Mouse (Mus musculus): ENCODE data around the gene Erlin1.

Erlin1 gene

DNA sequence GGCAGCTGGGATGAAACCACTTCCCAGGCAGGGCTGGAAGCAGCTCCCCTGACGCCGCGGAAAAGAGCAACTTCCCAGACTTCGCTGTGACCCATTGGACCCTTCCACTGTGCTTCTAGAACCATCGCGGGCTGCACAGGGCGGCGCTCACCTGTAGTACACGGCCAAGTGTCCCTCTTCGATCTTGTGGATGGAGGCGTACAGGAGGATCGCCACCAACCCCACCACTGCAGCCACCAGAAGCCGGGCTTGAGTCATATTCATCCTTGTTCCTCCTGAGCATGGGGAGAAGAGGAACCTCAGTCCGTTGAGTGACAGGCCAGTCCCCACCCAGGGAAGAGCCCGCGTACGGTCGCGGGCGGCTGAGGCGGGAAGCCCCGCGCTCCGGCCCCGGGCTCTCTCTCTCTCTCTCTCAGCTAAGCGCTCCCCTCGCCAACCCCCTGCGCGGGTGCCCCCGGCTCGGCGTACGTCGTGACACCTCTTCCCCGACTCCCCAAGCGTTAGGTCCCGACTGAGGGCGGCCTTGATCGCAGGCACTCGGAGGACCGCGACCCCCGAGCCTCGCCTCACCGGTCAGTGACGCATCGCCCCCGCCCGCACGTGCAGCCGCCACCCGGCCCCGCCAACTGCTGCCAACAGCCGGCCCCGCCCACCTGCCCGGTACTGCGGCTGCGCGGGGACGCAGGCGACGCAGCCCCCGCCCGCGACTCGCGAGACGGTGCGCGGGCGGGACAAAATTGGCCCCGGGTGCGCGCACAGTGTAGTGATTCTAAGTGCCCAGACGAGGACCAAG, at the start of gene Erlin1:
TSS of gene Erlin1 (minus strand) at position 665 of the 793 bp plus-strand sequence.
- DNase-seq: peak; percentile 94 to 98

DNA sequence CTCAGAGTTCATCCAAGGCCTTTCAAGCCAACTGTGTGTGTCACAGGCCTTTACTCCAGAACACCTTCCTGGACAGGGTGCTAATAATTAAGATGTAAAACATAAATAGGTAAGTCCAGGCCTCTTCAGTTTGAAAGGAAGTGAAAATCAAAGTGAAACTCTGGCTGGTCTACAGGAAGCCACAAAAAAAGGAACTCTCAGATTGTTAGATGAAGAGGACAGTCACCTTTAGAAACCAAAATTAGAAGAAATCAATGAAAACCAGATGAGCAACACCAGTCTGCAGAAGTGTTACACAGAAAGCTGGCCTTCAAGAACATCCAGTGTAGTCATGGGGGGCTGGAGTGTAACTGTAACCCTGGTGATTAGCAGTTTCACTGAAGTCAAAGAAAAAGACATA, 48.2 kb upstream of the Erlin1 start:
- DNase-seq: no peak

DNA sequence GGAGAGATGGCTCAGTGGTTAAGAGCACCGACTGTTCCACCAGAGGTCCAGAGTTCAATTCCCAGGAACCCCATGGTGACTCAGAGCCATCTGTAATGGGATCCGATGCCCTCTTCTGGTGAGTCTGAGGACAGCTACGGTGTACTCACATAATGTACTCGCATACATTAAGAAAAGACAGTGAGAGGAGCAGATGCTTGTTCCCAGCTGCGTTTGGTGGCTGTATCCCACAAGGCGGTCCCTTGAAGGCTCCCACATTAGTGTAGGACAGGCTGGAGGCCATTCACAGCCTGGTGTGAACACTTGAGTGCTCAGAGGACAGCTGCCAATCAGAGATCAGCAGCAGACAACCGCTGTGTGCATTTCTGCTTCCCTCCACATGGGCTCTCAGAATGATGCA, 42.1 kb upstream of the Erlin1 start:
- DNase-seq: peak in 1 of 2 experiments; percentile 13

DNA sequence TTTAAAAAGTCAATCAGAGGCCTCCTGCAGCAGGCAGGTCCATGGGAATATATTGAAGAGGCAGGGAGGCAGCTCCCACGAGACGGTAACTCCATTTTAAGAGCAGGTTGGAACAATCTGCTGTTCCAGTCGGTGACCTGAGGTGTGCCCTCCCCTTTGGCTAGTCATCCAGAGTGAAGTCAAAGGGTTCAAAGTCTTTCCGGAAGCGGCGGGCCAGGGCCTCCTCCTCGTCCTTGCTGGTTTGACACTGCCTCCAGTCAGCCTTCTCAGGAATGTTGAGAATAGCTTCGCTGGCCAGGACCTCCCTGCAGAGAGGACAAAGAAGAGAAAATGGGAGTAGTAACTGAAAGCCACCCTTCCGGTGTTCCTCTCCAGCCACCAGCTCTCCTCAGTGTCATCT, 40.8 kb upstream of the Erlin1 start:
- DNase-seq: no peak

DNA sequence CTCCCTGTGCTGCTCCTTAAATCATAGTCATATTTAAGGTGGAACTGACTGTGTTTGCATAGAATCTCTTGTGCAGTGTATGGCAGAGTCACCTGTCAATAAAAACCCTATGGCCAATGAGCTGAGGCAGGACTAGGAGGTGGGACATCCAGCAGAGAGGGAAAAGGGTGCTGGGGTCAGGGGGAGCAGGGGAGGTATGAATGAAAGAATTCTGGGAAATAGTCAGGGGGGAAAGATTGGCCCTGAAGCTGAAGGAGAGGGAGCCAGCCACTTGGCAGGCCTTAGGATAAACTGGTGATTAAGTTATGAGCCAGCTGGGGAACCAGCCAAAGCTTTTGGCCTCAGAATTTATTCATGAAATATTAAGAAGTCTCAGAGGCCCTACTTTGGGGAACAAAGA, 39.4 kb upstream of the Erlin1 start:
- no peak for DNase-seq

DNA sequence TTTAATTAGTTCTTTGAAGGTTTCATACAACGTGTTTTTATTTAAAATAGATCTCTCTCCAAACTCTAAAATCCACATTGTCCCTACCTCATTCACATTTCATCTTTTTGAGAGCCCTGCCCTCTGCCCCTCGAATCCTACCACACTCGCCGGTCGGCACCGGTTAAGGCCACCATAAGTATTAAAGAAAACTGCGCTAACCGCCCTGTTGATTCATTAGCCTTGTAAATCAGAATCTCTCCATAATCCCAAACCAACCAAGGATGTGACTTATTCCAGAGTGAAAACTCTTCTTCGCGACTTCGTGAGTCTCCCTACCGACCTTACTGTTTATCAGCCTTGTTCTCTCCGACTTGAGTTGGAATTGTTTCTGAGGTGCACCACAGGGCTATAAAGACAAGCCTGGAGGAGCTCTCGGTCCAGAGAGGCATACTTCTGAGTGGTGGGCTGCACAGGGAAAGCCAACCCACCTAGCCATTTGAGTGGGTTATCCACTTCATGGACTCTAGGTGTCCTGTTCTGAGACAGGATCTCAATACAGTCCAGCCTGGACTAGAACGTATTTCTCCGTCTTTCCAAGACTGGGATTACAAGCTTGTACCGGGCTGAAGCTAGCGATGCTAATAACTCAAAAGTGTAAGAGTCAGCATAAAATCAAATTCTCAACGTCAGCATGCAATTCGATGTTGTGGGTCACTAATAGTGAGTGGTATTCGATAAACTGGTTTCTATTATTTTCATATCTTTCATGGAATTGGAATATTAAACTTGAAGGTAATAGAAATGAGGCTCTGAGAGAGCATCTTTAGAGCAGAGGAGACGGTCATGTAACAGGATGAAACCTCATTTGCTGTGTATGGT, 38.3 kb upstream of the Erlin1 start:
- DNase-seq: peak in 1 of 2 experiments; percentile 10

DNA sequence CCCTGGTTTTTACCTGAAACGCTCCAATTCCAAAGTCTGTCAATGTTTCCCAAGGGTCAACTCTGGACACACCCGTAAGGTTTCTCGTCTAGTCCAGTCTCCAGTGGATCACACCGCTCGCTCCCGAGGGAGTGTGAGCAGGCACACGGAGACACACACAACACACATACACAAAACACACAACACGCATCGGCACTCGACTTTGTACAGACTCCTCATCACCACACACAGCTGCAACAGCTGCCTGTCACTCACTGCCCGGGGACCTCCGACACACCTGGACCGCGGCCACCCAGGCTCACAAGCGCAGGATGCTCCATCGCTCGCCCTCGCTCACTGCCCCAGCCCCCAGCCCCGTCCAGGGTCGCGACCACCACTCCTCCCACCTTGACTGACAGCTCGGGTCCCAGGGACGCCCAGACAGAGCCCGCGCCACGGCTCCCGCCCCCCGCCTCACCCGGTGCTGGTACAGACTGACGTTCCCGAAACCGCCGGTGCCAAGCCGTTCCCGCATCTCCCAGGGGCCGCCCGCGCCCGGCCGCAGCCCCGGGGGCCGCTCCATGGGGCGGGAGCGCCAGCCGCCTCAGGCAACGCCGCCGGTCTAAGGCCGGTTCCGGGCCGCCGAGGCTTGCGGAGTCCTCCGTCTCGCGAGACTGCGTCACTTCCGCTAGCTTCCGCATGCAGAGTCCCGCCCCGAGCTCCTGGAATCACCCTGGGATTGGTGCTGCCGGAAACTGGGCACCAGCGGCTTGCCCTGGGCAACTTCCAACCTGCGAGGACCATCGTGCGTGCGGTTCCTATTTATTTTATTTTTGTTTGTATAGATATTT, 37.5 kb upstream of the Erlin1 start, which contains the start of gene Chuk:
TSS of gene Chuk (minus strand) at position 650 of the 830 bp plus-strand sequence.
- peak; percentile 94 to 97 for DNase-seq

DNA sequence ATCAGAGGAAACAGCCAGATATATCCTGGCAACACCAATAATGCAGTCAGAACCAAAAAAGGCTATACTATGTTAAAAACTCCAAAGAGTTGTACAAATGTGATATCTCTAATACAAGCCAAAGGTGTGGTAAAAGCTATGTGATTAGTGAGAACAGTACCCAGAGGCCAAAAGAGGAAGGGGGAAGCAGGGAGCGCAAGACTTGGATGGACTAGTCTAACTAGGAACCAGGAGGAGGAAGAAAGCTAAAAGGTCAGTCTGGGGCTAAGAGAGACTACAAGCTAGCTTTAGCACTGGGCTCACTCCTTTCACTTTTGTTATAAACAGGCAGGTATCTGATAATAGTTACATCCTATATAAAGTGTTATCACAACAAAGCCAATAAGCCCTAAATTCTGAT, 34.8 kb upstream of the Erlin1 start:
- no peak for DNase-seq

DNA sequence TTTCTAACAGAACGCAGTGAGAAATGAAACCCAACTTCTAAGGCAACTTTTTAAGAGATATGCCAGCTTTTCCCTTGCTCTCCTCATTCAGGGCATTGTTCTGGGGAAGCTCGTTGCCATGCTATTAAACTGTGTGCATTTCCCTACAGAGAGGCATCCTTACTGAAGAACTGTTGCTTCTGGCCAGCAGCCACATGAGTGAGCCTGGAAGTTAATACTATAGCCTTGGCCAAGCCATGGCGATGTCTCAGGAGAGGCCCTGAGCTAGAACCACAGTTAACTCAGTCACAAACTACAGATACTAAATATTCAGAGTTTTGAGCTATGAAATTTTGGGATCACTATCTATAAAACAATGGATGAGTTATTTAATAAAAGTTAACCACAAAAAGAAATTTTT, 33.4 kb upstream of the Erlin1 start:
- DNase-seq: no peak

DNA sequence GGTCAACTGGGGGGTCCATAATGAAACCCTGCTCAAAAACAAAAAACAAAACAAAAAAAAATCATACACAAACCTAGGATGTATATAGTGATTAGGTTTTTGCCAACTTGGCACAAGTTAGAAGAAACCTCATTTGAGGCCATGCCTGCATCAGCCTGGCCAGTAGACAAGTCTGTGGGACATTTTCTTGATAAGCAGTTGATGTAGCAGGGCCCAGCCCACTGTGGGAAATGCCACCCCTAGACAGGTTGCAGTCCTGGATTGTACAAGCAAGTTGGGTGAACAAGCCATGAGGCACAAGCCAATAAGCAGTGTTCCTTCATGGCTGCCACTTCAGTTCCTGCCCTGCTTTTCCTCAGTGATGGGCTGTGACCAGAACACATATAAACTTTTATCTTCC, 31.3 kb upstream of the Erlin1 start:
- DNase-seq: no peak

DNA sequence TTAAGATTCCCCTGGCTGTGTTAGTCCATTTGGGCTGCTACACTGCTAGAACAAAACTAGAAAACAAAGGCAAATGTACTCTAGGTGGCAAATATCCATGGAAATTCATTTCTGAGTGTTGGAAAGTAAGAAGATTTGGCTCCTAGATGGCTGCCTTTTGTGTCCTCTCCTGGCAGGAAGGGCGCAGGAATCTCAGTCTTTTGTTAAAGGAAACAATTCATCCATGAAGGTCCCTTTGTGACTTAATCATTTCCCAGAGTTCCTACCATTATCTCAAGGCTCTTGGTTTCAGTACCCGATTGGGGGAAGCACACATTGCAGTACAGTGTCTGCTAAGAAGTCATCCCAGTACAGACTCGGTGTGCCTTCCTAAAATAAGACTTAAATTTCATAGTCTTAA, 16.7 kb upstream of the Erlin1 start:
- no peak for DNase-seq

DNA sequence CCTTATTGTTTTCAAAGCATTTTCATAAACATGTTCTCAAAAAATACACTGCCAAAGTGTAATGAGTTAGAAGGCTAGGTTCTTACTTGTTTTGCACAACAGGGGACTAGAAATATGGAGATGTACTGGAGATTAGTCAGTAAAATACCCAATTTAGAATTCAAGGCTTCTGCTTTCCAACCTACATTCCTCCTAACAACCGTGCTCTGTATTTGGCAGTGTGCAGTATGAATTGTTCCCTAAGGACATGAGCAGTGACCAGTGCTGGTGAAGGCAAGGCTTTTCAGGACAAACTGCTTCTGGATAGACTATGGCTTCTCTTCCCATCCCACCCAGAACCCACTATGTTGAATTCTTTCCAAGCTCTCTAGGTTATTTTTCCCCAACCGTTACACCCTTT, 11.3 kb upstream of the Erlin1 start:
- no peak for DNase-seq

DNA sequence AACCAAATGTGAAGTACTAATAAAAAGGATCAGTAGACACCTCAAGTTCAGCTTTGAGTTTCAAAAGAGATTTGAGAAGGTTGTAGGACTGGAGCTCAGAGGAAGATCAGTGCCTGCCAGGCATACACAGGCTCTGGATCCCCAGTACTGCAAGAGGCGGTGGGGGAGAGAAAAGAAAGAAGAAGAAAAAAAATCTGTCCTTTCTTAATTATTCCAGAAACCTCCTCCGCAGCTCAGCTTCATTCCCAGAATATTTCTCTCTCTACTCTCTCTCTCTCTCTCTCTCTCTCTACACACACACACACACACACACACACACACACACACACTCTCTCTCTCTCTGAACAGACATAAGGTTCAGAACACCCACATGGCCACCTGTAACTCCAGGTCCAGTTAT, 10.4 kb upstream of the Erlin1 start:
- no peak for DNase-seq

DNA sequence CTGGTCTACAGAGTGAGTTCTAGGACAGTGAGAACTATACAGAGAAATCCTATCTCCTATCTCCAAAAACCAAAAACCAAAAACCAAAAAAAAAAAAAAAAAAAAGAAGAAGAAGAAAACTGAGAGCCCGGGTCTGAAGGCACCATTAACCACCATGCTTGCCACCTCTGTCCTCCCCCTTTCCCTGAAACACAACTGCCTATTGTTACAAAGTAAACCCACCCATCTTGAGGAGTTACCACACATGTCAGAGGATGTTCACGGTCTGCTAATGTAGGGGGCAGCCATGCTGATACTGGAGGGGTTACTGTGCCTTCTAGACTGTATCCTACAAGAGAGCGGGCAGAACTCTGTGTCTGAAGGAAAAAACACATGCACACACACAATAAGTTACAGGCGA, 7.4 kb upstream of the Erlin1 start:
- no peak for DNase-seq

DNA sequence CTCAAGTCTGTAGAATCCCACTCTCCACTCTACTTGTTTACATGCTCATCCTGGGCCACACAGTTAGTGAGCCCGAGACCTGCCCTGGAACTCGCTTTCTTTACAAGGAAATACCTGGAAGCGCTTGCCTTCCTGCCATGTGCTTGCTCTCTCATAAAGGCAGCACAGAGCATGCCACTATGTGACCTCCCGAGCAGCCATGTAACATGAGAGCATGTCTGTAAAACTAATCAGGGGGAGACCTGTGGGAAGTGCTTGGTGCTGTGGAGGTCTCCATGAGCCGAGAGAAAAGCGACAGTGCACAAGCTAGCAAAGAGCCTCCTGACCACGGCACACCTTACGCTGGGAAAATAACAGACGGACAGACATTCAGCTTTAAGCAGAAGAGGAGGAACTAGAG, 6.9 kb upstream of the Erlin1 start:
- no peak for DNase-seq

DNA sequence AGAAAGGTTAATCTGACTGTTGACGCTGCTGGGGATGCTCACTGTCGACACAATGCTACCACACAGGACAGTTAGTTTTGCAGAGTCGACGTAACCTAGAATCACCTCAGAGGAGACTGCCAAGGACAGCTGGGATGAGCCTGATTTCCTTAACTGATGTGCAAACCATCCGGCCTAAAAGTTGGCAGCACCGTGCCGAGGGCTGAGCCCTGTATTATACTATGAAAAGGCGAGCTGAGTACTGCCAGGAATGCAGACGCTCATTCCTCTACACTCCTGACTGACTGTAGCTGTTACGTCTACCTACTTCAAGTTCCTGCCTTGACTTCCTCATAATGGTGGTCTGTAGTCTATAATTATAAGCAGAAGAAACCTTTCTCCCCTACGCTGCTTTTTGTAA, 5.4 kb upstream of the Erlin1 start:
- no peak for DNase-seq

DNA sequence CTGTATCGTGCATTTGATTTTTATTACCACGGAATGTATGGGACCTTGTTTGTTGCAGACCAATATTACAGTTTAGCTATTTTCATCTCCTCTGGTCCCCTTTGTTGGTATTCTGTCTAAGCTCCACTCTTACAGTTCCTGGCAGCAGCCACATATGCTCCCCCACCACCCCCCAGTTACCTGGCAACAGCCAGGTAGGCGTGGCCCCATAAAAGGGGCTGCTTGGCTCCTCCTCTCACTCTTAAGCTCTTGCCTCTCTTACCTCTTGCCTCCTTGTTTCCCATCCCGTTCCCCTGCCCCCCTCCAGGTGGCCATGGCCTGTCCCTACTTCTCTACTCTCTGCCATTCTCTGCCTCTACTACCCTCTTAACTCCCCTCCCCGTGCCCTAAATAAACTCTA, 1.6 kb upstream of the Erlin1 start:
- no peak for DNase-seq

DNA sequence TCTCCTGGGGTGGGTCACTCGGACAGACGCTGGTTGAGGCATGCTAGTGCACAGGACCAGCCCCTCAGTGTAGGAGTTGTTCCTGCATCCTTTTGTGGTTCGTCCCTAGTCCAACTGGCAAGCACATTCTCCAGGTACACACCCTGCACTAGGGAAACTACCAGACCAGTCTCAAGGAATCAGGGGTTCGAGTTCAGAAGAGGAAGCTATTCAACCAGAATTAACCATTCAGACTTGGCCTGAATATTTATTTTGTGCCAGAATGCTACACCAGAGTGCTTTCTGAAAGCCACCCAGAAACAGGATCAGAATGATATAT, 288 bp upstream of the Erlin1 start:
- DNase-seq: no peak

DNA sequence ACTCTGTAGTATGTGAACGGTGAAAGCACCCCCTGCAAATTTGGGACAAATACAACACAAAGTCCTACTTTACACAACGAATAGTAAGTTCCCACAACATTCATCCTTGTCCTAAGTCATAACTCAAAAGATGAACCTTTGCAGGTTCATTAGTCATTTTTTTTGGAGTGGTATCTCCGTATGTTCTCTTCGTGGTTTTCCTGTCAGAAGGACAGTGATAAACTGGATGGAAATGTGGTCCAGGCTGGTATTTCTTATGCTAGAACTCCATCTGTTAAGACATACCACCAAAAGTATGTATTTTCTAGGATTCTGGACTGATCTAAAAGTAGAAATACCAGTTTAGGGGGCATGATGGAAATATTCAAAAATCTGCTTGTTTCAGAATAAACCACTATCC, 1.4 kb downstream of the Erlin1 start:
- no peak for DNase-seq

DNA sequence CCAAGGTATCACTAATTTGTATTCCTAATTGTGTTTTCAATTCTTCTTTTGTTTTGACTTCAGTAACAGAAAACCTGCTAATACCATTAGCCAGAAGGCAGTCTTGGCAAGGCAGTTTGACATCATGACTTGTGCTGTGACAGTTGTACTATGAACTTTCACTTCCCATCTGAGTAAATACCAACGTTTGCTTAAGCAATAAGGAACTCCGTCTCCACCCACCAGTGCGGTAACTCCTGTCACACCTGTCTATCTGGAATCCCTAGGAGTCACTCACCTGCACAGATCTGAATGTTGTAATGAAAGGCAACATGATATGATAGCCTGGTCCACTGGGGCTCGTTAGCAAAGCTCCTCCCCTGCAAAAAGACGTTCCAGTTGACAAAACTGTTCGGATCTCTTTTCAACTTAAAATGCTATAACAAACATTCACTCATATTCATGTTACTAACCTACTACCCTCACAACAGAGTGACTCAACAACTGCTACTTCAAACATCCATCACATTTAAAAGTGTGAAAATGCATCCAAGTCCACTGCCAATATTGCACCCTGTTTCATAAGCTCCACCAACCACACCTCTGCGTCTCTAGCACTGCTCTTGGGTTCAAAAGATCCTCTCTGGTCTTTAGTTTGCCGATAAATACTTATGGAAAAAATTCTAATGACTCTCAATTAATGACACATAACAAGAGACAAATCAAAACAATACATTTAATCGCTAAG, 2.1 kb downstream of the Erlin1 start:
- no peak for DNase-seq

DNA sequence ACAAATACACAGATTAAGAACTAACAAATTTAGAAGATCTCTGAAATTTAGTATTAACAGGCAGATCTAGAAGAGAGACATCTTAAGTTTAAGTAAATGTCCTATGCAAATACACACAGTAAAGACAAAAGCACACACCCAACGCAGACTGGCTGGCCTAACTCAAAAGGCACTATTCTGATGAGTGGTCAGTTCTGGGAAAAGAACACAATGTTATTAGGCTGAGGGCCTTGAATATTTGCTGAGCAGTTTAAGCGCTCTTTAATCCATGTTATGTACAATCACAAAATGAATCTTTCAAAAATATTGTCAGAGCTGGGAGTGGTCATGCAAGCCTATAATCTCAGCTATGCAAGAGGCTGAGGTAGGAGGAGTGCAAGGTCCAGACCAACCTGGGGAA, 4.9 kb downstream of the Erlin1 start:
- DNase-seq: no peak

DNA sequence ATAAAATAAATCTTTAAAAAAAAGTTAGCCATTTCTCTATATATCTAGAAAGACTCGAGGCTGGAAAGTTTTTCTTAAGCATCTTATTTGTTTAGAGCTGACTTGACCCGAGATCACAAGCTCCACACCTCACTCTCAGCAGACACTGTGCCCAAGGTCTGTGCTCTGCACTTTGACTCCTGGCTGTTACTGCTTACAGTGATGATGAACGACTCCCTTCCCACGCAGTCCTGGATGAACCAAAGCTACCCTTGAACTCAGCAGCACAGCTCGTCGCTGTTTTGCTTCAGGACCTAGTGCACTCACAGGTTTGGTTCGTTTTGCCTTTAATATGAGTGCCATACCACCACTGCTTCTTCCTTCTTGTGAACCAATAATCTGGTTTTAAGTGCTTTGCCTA, 5.8 kb downstream of the Erlin1 start:
- DNase-seq: no peak

DNA sequence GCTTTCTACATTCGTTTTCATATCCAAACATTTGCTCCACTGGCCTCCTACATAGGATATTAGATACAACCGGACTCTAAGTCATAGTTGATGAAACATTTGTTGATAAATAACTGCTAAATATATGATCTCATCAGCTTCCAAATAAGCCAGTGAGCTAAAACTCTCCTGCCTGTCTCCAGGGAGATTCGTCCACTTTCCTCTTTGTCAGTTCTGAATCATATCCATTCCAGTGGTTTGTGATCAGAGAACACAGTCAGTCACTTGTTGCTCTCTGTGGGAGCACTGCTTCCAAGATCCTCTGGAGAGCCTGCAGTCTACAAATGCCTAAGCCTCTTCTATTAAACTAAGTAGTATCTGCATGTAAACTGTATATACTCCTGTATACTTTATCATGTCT, 9.4 kb downstream of the Erlin1 start:
- no peak for DNase-seq

All from cerebellum, postnatal 25 days (tissue).